ENCODE assay signal across 7 mouse cellular contexts in the genomic region with DNA sequence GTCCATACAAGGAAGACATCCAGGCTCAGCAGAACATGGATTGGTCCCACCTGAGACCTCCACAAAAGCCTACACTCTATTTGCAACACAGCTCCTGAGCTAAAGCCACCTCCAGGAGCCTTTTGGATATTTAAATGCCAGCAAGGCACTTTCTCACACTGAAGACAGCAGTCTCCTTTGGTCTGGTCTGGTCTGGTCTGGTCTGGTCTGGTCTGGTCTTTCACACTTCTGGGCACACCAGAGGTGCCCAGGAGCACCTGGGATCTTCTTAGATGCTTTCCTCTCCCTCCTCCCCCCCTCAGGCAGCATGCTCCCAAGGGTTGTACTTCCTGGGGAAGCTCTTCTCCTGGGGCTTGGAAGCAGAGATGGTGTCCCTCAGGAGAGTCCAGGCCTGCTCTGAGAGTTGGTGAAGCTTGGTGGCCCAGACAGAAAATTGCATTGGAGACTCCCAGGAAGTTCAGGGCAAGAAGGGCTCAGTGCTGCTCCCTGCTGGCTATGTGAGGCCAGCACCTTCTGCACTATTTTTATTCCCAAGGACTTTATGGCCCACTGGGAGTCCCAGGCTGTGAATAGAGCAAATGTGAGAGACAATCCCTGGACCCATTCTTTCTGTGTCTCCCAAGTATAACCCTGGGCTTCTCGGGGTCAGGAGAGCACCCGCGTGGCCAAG. TPM values are rescaled to one million over a fixed set of nuclear protein-coding genes. Genes with fewer than 3 reads are reported as not detected.
DNase-seq lines count a peak whose midpoint lies in the region; ATAC-seq and TF ChIP-seq lines count a peak whose summit lies in the region.

No protein-coding gene starts in this region.

- no peak overlapping the region for H3K27ac ChIP-seq in ES-Bruce4 (ENCODE audit: insufficient read depth, low read length)
- H3K27ac ChIP-seq in lung, embryonic 14.5 days (ENCODE audit: low read depth), result no peak overlapping the region

- no peaks in the 10 kb centered on the region for H3K36me3 ChIP-seq in ES-Bruce4 (ENCODE audit: control insufficient read depth, insufficient read depth, low read length, poor library complexity, severe bottlenecking)
- no peaks in the 10 kb centered on the region for H3K36me3 ChIP-seq in lung, embryonic 14.5 days (ENCODE audit: insufficient read depth)

- intact Hi-C loops in left cerebral cortex, postnatal 14 days (cut with DNase I), result loop anchor here (5.0 kb wide), 1 partner anchor 130 kb away; a partner anchor contains a TSS
- intact Hi-C loops in gastrocnemius, postnatal 14 days (cut with DNase I; ENCODE audit: low total_unique reads), result loop anchor here (5.0 kb wide), 2 partner anchors 35 to 120 kb away; a partner anchor contains a TSS

- TF ChIP-seq CTCF in ES-Bruce4 (IDR thresholded peaks at IDR 0.05; ENCODE audit: low read depth, low read length), result peak; percentile 82
- TF ChIP-seq CTCF in lung, embryonic 14.5 days (IDR thresholded peaks at IDR 0.05; ENCODE audit: low read depth), result peak; percentile 81

- H3K4me1 ChIP-seq in ES-Bruce4 (ENCODE audit: control insufficient read depth, insufficient read depth, low read length), result no peaks in the 10 kb centered on the region
- no peaks in the 10 kb centered on the region for H3K4me1 ChIP-seq in lung, embryonic 14.5 days (ENCODE audit: insufficient read depth)

- TF ChIP-seq POLR2A in ES-Bruce4 (IDR thresholded peaks at IDR 0.05; ENCODE audit: insufficient read depth, low read length), result no peak

- 43% methylated on average over 3 of the region's 3 CpGs for whole genome bisulfite sequencing in lung, embryonic 14.5 days

- ATAC-seq in lung, embryonic 14.5 days (ENCODE audit: insufficient read depth), result no peak

- peak; percentile 57 to 77 for DNase-seq in left cerebral cortex, postnatal 14 days (ENCODE audit: low spot score in 2 of 2)
- DNase-seq in left cerebral cortex, adult 11 months (ENCODE audit: low spot score), result no peak
- DNase-seq in adipocyte (ENCODE audit: low spot score), result peak; percentile 69
- DNase-seq in gastrocnemius, postnatal 14 days, result peak; percentile 63
- DNase-seq in lung, embryonic 14.5 days, result peak; percentile 72
- DNase-seq in thymus, postnatal 25 days, result peak; percentile 25

- no peak overlapping the region for H3K4me3 ChIP-seq in ES-Bruce4 (ENCODE audit: low read depth, low read length)
- H3K4me3 ChIP-seq in lung, embryonic 14.5 days (ENCODE audit: low read depth, low read length), result no peak overlapping the region

- H3K27me3 ChIP-seq in ES-Bruce4 (ENCODE audit: control insufficient read depth, insufficient read depth, low read length, poor library complexity, severe bottlenecking), result no peaks in the 10 kb centered on the region
- no peaks in the 10 kb centered on the region for H3K27me3 ChIP-seq in lung, embryonic 14.5 days (ENCODE audit: insufficient read depth, low read length)

- H3K9me3 ChIP-seq in ES-Bruce4 (replicated peaks; ENCODE audit: control insufficient read depth, insufficient read depth, low read length, poor library complexity, severe bottlenecking), result no peaks in the 10 kb centered on the region
- H3K9me3 ChIP-seq in lung, embryonic 14.5 days (ENCODE audit: low read depth, low read length), result no peaks in the 10 kb centered on the region

- no peak for TF ChIP-seq EP300 in ES-Bruce4 (IDR thresholded peaks at IDR 0.05; ENCODE audit: insufficient read depth, low read depth, low read length)

- no peak overlapping the region for H3K4me2 ChIP-seq in lung, embryonic 14.5 days

- H3K9ac ChIP-seq in ES-Bruce4 (ENCODE audit: low read depth, poor library complexity, severe bottlenecking), result no peak overlapping the region
- H3K9ac ChIP-seq in lung, embryonic 14.5 days, result no peak overlapping the region

RNA-seq across cellular contexts. Expression of a gene that starts 8.6 kb away (rescaled TPM):
- not detected for total RNA-seq in left cerebral cortex, postnatal 14 days (2021)
- polyA plus RNA-seq in ES-Bruce4 (2011; ENCODE audit: insufficient read depth, insufficient read length, low read depth, missing spikeins), result not detected in 2 replicates
- total RNA-seq in gastrocnemius, postnatal 14 days (2021), result 100 to 1,000 TPM; 716 to 830 TPM
- not detected in 2 replicates for polyA plus RNA-seq in lung, embryonic 14.5 days (2014; fragmentation: Nextera tagmentation; extraction: Ambion mirVana)

RNA-seq across cellular contexts. Expression of a gene that starts 19.9 kb away (rescaled TPM):
- total RNA-seq in left cerebral cortex, postnatal 14 days (2021), result 1 to 10 TPM; 5.9 to 6.9 TPM
- polyA plus RNA-seq in ES-Bruce4 (2011; ENCODE audit: insufficient read depth, insufficient read length, low read depth, missing spikeins), result 1.3 and 1.8 TPM in 2 replicates
- 1 to 10 TPM; 1.4 to 2.0 TPM for total RNA-seq in gastrocnemius, postnatal 14 days (2021)
- polyA plus RNA-seq in lung, embryonic 14.5 days (2014; fragmentation: Nextera tagmentation; extraction: Ambion mirVana), result 0.54 TPM in 1 of 2 replicates, not detected in the other

RNA-seq across cellular contexts. Expression of a gene that starts 33.3 kb away (rescaled TPM):
- total RNA-seq in left cerebral cortex, postnatal 14 days (2021), result 100 to 1,000 TPM; 169 to 185 TPM
- polyA plus RNA-seq in ES-Bruce4 (2011; ENCODE audit: insufficient read depth, insufficient read length, low read depth, missing spikeins), result 0.18 TPM in 1 of 2 replicates, not detected in the other
- total RNA-seq in gastrocnemius, postnatal 14 days (2021), result under 1 TPM; 0.58 to 0.78 TPM
- polyA plus RNA-seq in lung, embryonic 14.5 days (2014; fragmentation: Nextera tagmentation; extraction: Ambion mirVana), result 0.30 and 0.92 TPM in 2 replicates

Comparison
In these comparisons a context has a peak if more than half of its experiments do, and no peak if none do; other contexts are left out.
1. RNA of a gene that starts 8.6 kb away (total RNA-seq): 716 to 830 TPM in gastrocnemius, postnatal 14 days; not detected in left cerebral cortex, postnatal 14 days; every median in the first group is over 100 times any median in the second.
2. RNA of a gene that starts 33.3 kb away (total RNA-seq): 169 to 185 TPM in left cerebral cortex, postnatal 14 days; 0.58 to 0.78 TPM in gastrocnemius, postnatal 14 days; every median in the first group is over 10 times any median in the second.